Mouse (Mus musculus): ENCODE measurements around the gene Ubxn6. TPM values are rescaled to one million over a fixed set of nuclear protein-coding genes. Genes with fewer than 3 reads are reported as not detected.

Ubxn6 gene
- polyA plus RNA-seq, 1 experiment from 2014 or later = 51.6 TPM

DNA sequence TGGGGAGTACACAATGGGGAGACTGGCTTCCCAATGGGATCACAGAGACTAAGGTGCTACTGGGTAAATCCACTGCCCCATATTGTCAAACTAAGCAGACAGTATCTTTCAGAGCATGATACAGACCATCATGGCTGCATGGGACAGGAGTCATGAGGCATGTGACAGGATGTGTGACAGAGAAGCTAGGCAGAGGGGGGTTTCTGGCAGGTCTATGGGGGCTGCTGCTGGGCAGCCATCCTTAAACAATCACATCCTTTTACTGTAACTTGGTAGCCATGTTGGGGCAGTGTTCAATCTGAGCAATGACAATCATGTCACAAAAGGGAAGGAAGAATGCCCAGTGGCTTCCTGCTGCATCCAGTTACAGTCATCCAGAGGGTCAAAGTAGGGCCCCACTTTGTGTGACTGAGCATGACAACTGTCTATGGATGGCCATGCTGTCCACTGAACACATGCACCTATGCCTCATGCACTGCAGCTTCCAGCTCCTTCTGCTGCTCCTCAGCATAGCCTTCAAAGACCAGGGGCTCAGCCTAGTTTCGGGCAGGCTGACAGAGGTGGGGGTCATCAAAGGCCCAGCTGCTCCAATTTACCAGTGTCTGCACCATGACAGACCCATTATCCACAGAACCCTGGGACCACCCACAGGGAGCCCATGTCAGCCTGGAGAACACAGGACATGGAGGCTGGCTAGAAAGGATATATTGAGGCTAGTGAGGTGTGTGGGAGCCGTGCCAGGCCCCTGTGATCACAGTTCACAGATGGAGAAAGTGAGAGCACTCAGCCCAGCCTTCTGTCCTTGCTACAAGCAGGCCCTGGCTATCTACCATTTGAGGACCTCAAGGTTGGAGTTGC is 52.5 kb downstream of the Ubxn6 start:
- no peak for ATAC-seq (ENCODE audit: insufficient number of reproducible peaks, low FRiP score, low TSS enrichment, low read depth)
- Histone ChIP-seq H3K9me3 (replicated peaks) (no peaks in the 10 kb centered on the region), H3K36me3 (peaks cover 37% of the 10 kb centered on the region), H3K4me2 (replicated peaks) (no peak overlapping the region), H3K27me3 (no peaks in the 10 kb centered on the region), H3K4me3 (replicated peaks) (no peak overlapping the region), H3K9ac (no peak overlapping the region), H3K4me1 (peaks cover 26% of the 10 kb centered on the region), H3K27ac (replicated peaks) (0 out of 2 replicates have a peak overlapping the region, but pooled peaks have one; percentile 7)
- WGBS = 60% methylated on average over 2 of the region's 2 CpGs

- Histone ChIP-seq H3K4me3 (replicated peaks) (no peak overlapping the region), H3K4me2 (replicated peaks) (no peak overlapping the region), H3K27me3 (no peaks in the 10 kb centered on the region), H3K4me1 (peaks cover 26% of the 10 kb centered on the region), H3K9me3 (replicated peaks) (no peaks in the 10 kb centered on the region), H3K27ac (replicated peaks) (no peak overlapping the region), H3K36me3 (peaks cover 47% of the 10 kb centered on the region), H3K9ac (no peak overlapping the region)
- 70% methylated on average over 4 of the region's 4 CpGs for WGBS
- ATAC-seq (ENCODE audit: insufficient number of reproducible peaks, low FRiP score, low TSS enrichment, low read depth) = no peak
Measured at GRCm38 (mm10) chr17:56021161-56021910, 53.5 kb downstream of the Ubxn6 start.

- Histone ChIP-seq H3K27me3 (no peaks in the 10 kb centered on the region), H3K9ac (no peak overlapping the region), H3K36me3 (peaks cover 55% of the 10 kb centered on the region), H3K27ac (replicated peaks) (no peak overlapping the region), H3K4me1 (peaks cover 26% of the 10 kb centered on the region), H3K9me3 (replicated peaks) (no peaks in the 10 kb centered on the region), H3K4me2 (replicated peaks) (no peak overlapping the region), H3K4me3 (replicated peaks) (no peak overlapping the region)
- no peak for ATAC-seq (ENCODE audit: insufficient number of reproducible peaks, low FRiP score, low TSS enrichment, low read depth)
- 85% methylated on average over 6 of the region's 6 CpGs for WGBS
Measured at GRCm38 (mm10) chr17:56020400-56021084, 54.3 kb downstream of the Ubxn6 start.

- 67% methylated on average over 20 of the region's 20 CpGs for WGBS
- H3K27me3 ChIP-seq = no peaks in the 10 kb centered on the region
- H3K4me2 ChIP-seq (replicated peaks) = no peak overlapping the region
- H3K4me3 ChIP-seq (replicated peaks) = no peak overlapping the region
- no peaks in the 10 kb centered on the region for H3K9me3 ChIP-seq (replicated peaks)
- H3K36me3 ChIP-seq = peaks cover 72% of the 10 kb centered on the region
- no peak for ATAC-seq (ENCODE audit: insufficient number of reproducible peaks, low FRiP score, low TSS enrichment, low read depth)
- H3K27ac ChIP-seq (replicated peaks) = 0 out of 2 replicates have a peak overlapping the region, but pooled peaks have one; percentile 2
- no peak overlapping the region for H3K9ac ChIP-seq
- H3K4me1 ChIP-seq = peaks cover 11% of the 10 kb centered on the region
Measured at GRCm38 (mm10) chr17:56018347-56019131, 56.3 kb downstream of the Ubxn6 start.

DNA sequence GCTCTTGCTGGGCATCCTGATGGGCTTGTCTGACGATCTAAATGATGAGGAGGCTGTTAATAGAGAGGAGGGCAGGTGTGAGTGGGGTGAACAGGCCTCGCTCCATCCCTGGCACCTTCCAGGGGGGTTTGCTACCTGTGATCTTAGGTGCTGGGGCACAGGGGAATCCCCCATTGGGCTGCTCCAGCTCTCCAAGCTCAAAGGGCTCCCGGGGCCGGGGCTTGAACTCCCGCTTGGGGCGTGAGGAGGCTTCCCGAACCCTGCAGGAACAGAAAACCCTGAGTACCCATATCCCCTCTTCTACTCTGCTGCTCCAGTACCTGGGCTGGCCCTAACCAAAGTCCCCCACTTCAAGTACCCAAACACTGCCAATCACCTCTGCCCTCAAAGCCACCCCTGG is 57.0 kb downstream of the Ubxn6 start:
- no peak overlapping the region for H3K4me2 ChIP-seq (replicated peaks)
- no peak for ATAC-seq (ENCODE audit: insufficient number of reproducible peaks, low FRiP score, low TSS enrichment, low read depth)
- H3K9ac ChIP-seq = no peak overlapping the region
- no peak overlapping the region for H3K4me3 ChIP-seq (replicated peaks)
- 90% methylated on average over 7 of the region's 7 CpGs for WGBS
- H3K4me1 ChIP-seq = peaks cover 5% of the 10 kb centered on the region
- H3K27me3 ChIP-seq = no peaks in the 10 kb centered on the region
- H3K36me3 ChIP-seq = peaks cover 78% of the 10 kb centered on the region
- H3K27ac ChIP-seq (replicated peaks) = no peak overlapping the region
- H3K9me3 ChIP-seq (replicated peaks) = no peaks in the 10 kb centered on the region

Other genes with a start within 250 kb of the Ubxn6 start
- gene Zfp119a, start 196.1 kb downstream of the Ubxn6 start, polyA plus RNA-seq (2015; fragmentation: Nextera tagmentation; extraction: Ambion mirVana) = 8.7 and 10.1 TPM in 2 replicates
- gene Zfp959, start 182.9 kb downstream of the Ubxn6 start, polyA plus RNA-seq (2015; fragmentation: Nextera tagmentation; extraction: Ambion mirVana) = 12.2 and 12.7 TPM in 2 replicates
- 6.8 and 7.4 TPM in 2 replicates for gene Zfp119b, start 125.5 kb downstream of the Ubxn6 start, polyA plus RNA-seq (2015; fragmentation: Nextera tagmentation; extraction: Ambion mirVana)
- gene Ebi3, start 122.4 kb downstream of the Ubxn6 start, polyA plus RNA-seq (2015; fragmentation: Nextera tagmentation; extraction: Ambion mirVana) = 3.3 and 3.7 TPM in 2 replicates
- gene Yju2, start 115.9 kb downstream of the Ubxn6 start, polyA plus RNA-seq (2015; fragmentation: Nextera tagmentation; extraction: Ambion mirVana) = 22.8 and 26.0 TPM in 2 replicates
- 20.4 and 22.2 TPM in 2 replicates for gene Shd, start 104.6 kb downstream of the Ubxn6 start, polyA plus RNA-seq (2015; fragmentation: Nextera tagmentation; extraction: Ambion mirVana)
- gene Fsd1, start 88.5 kb downstream of the Ubxn6 start, polyA plus RNA-seq (2015; fragmentation: Nextera tagmentation; extraction: Ambion mirVana) = 12.5 and 16.8 TPM in 2 replicates
- gene Stap2, start 69.4 kb downstream of the Ubxn6 start, polyA plus RNA-seq (2015; fragmentation: Nextera tagmentation; extraction: Ambion mirVana) = 23.6 and 24.5 TPM in 2 replicates
- 91.3 and 97.2 TPM in 2 replicates for gene Mpnd, start 69.3 kb downstream of the Ubxn6 start, polyA plus RNA-seq (2015; fragmentation: Nextera tagmentation; extraction: Ambion mirVana)
- gene Sh3gl1, start 38.4 kb downstream of the Ubxn6 start, polyA plus RNA-seq (2015; fragmentation: Nextera tagmentation; extraction: Ambion mirVana) = 194 and 201 TPM in 2 replicates
- gene Chaf1a, start 34.6 kb downstream of the Ubxn6 start, polyA plus RNA-seq (2015; fragmentation: Nextera tagmentation; extraction: Ambion mirVana) = 21.6 and 23.0 TPM in 2 replicates
- gene Hdgfl2, start 4.6 kb upstream of the Ubxn6 start, polyA plus RNA-seq (2015; fragmentation: Nextera tagmentation; extraction: Ambion mirVana) = 112 and 119 TPM in 2 replicates
- 0.08 TPM in 1 of 2 replicates, not detected in the other for gene Plin4, start 34.8 kb upstream of the Ubxn6 start, polyA plus RNA-seq (2015; fragmentation: Nextera tagmentation; extraction: Ambion mirVana)
- gene Plin5, start 42.6 kb upstream of the Ubxn6 start, polyA plus RNA-seq (2015; fragmentation: Nextera tagmentation; extraction: Ambion mirVana) = 0.72 and 1.2 TPM in 2 replicates
- 1.4 and 1.8 TPM in 2 replicates for gene Lrg1, start 47.0 kb upstream of the Ubxn6 start, polyA plus RNA-seq (2015; fragmentation: Nextera tagmentation; extraction: Ambion mirVana)
- gene Sema6b, start 65.3 kb upstream of the Ubxn6 start, polyA plus RNA-seq (2015; fragmentation: Nextera tagmentation; extraction: Ambion mirVana) = 4.2 and 4.6 TPM in 2 replicates
- gene Tnfaip8l1, start 87.4 kb upstream of the Ubxn6 start, polyA plus RNA-seq (2015; fragmentation: Nextera tagmentation; extraction: Ambion mirVana) = 13.9 and 14.5 TPM in 2 replicates
- 102 and 108 TPM in 2 replicates for gene Mydgf, start 108.9 kb upstream of the Ubxn6 start, polyA plus RNA-seq (2015; fragmentation: Nextera tagmentation; extraction: Ambion mirVana)
- gene Dpp9, start 143.9 kb upstream of the Ubxn6 start, polyA plus RNA-seq (2015; fragmentation: Nextera tagmentation; extraction: Ambion mirVana) = 37.1 and 40.9 TPM in 2 replicates
- gene Fem1a, start 181.8 kb upstream of the Ubxn6 start, polyA plus RNA-seq (2015; fragmentation: Nextera tagmentation; extraction: Ambion mirVana) = 15.0 and 15.4 TPM in 2 replicates
- 6.7 and 7.4 TPM in 2 replicates for gene Ticam1, start 201.8 kb upstream of the Ubxn6 start, polyA plus RNA-seq (2015; fragmentation: Nextera tagmentation; extraction: Ambion mirVana)
- 89.5 and 92.6 TPM in 2 replicates for gene Plin3, start 217.8 kb upstream of the Ubxn6 start, polyA plus RNA-seq (2015; fragmentation: Nextera tagmentation; extraction: Ambion mirVana)
- gene Arrdc5, start 225.3 kb upstream of the Ubxn6 start, polyA plus RNA-seq (2015; fragmentation: Nextera tagmentation; extraction: Ambion mirVana) = 0.33 TPM in 1 of 2 replicates, not detected in the other
- 110 and 113 TPM in 2 replicates for gene Uhrf1, start 228.3 kb upstream of the Ubxn6 start, polyA plus RNA-seq (2015; fragmentation: Nextera tagmentation; extraction: Ambion mirVana)